Mouse (Mus musculus): Measurements from ENCODE around the gene Fat1. TPM values are rescaled to one million over a fixed set of nuclear protein-coding genes. Genes with fewer than 3 reads are reported as not detected.

Gene Fat1
- polyA plus RNA-seq, 1 experiment from 2014 or later: 14.8 TPM

- peaks cover 3% of the 10 kb centered on the region; the same call in 1 of the 2 replicates for H3K9me3 ChIP-seq (ENCODE audit: control insufficient read depth, low read length)
- ATAC-seq: no peak
- no peak overlapping the region for H3K9ac ChIP-seq (ENCODE audit: low read depth, low read length)
- H3K27me3 ChIP-seq (replicated peaks; ENCODE audit: control insufficient read depth, insufficient read depth, low read length): no peaks in the 10 kb centered on the region
- H3K4me3 ChIP-seq (ENCODE audit: low read length): no peak overlapping the region
- no peak overlapping the region for H3K4me2 ChIP-seq (ENCODE audit: low read length)
- 95% methylated on average over 9 of the region's 9 CpGs for WGBS
- no peak overlapping the region for H3K27ac ChIP-seq (ENCODE audit: low read depth, low read length)
- no peaks in the 10 kb centered on the region for H3K36me3 ChIP-seq (ENCODE audit: control insufficient read depth, insufficient read depth, low read length)
- H3K4me1 ChIP-seq (ENCODE audit: control insufficient read depth, insufficient read depth, low read depth, low read length): no peaks in the 10 kb centered on the region; the same call in 1 of the 2 replicates
These were observed 2.5 kb upstream of the Fat1 start for GRCm38 (mm10) chr8:44932546-44933342.

DNA sequence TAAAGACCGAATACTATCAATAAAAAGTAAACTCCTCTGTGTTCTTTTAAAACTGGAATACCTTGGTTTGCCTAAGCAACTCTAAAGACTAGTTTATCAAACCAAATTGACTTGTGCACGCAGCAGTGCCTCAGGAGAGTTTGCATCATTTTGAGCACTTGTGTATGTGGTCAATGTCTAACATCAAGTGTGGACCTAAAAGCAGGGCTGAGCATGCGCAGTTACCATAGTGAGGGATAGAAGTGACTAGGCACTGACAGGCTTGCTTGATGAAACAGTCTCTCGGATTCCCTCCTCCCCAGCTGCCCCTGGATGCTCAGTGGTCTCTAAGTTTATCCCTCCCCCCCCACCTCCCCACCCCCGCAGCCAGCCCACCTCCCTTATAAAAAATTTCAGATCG lies 1.8 kb upstream of the Fat1 start:
- peak overlapping the region; percentile 96 for H3K4me2 ChIP-seq (ENCODE audit: low read length)
- no peaks in the 10 kb centered on the region for H3K36me3 ChIP-seq (ENCODE audit: control insufficient read depth, insufficient read depth, low read length)
- H3K27ac ChIP-seq (ENCODE audit: low read depth, low read length): no peak overlapping the region
- H3K4me1 ChIP-seq (ENCODE audit: control insufficient read depth, insufficient read depth, low read depth, low read length): no peaks in the 10 kb centered on the region; the same call in 1 of the 2 replicates
- no peak for ATAC-seq
- peaks cover 2% of the 10 kb centered on the region; the same call in 1 of the 2 replicates for H3K9me3 ChIP-seq (ENCODE audit: control insufficient read depth, low read length)
- WGBS: 42% methylated on average over 6 of the region's 6 CpGs
- H3K4me3 ChIP-seq (ENCODE audit: low read length): peak overlapping the region; percentile 89
- no peak overlapping the region for H3K9ac ChIP-seq (ENCODE audit: low read depth, low read length)
- H3K27me3 ChIP-seq (replicated peaks; ENCODE audit: control insufficient read depth, insufficient read depth, low read length): no peaks in the 10 kb centered on the region

- WGBS: 3% methylated on average over 13 of the region's 13 CpGs
- Histone ChIP-seq H3K9me3 (ENCODE audit: control insufficient read depth, low read length) (no peaks in the 10 kb centered on the region), H3K4me3 (ENCODE audit: low read length) (peak overlapping the region; percentile 89), H3K4me1 (ENCODE audit: control insufficient read depth, insufficient read depth, low read depth, low read length) (no peaks in the 10 kb centered on the region; the same call in 1 of the 2 replicates), H3K27me3 (replicated peaks; ENCODE audit: control insufficient read depth, insufficient read depth, low read length) (no peaks in the 10 kb centered on the region), H3K27ac (ENCODE audit: low read depth, low read length) (peak overlapping the region; percentile 88), H3K4me2 (ENCODE audit: low read length) (peak overlapping the region; percentile 96), H3K36me3 (ENCODE audit: control insufficient read depth, insufficient read depth, low read length) (no peaks in the 10 kb centered on the region), H3K9ac (ENCODE audit: low read depth, low read length) (peak overlapping the region; percentile 60)
- no peak for ATAC-seq
These were observed 831 bp upstream of the Fat1 start for GRCm38 (mm10) chr8:44934416-44934815.

- peak overlapping the region; percentile 88 for H3K27ac ChIP-seq (ENCODE audit: low read depth, low read length)
- WGBS: under 1% methylated on average over 24 of the region's 24 CpGs
- no peaks in the 10 kb centered on the region for H3K36me3 ChIP-seq (ENCODE audit: control insufficient read depth, insufficient read depth, low read length)
- H3K4me2 ChIP-seq (ENCODE audit: low read length): peak overlapping the region; percentile 96
- no peaks in the 10 kb centered on the region for H3K9me3 ChIP-seq (ENCODE audit: control insufficient read depth, low read length)
- H3K27me3 ChIP-seq (replicated peaks; ENCODE audit: control insufficient read depth, insufficient read depth, low read length): no peaks in the 10 kb centered on the region
- H3K4me1 ChIP-seq (ENCODE audit: control insufficient read depth, insufficient read depth, low read depth, low read length): no peaks in the 10 kb centered on the region; the same call in 1 of the 2 replicates
- H3K4me3 ChIP-seq (ENCODE audit: low read length): peak overlapping the region; percentile 89
- ATAC-seq: peak; percentile 76
- H3K9ac ChIP-seq (ENCODE audit: low read depth, low read length): peak overlapping the region; percentile 60
These were observed 494 bp downstream of the Fat1 start for GRCm38 (mm10) chr8:44935741-44936140.

- Histone ChIP-seq H3K27ac (ENCODE audit: low read depth, low read length) (peak overlapping the region; percentile 49), H3K27me3 (replicated peaks; ENCODE audit: control insufficient read depth, insufficient read depth, low read length) (no peaks in the 10 kb centered on the region), H3K9ac (ENCODE audit: low read depth, low read length) (peak overlapping the region; percentile 76), H3K4me1 (ENCODE audit: control insufficient read depth, insufficient read depth, low read depth, low read length) (no peaks in the 10 kb centered on the region; the same call in 1 of the 2 replicates), H3K4me2 (ENCODE audit: low read length) (peak overlapping the region; percentile 96), H3K9me3 (ENCODE audit: control insufficient read depth, low read length) (no peaks in the 10 kb centered on the region), H3K36me3 (ENCODE audit: control insufficient read depth, insufficient read depth, low read length) (no peaks in the 10 kb centered on the region), H3K4me3 (ENCODE audit: low read length) (peak overlapping the region; percentile 89)
- under 1% methylated on average over 16 of the region's 16 CpGs for WGBS
- no peak for ATAC-seq
These were observed 1.3 kb downstream of the Fat1 start for GRCm38 (mm10) chr8:44936481-44936961.

- under 1% methylated on average over 34 of the region's 34 CpGs for WGBS
These were observed 2.0 kb downstream of the Fat1 start for GRCm38 (mm10) chr8:44937141-44937825.

DNA sequence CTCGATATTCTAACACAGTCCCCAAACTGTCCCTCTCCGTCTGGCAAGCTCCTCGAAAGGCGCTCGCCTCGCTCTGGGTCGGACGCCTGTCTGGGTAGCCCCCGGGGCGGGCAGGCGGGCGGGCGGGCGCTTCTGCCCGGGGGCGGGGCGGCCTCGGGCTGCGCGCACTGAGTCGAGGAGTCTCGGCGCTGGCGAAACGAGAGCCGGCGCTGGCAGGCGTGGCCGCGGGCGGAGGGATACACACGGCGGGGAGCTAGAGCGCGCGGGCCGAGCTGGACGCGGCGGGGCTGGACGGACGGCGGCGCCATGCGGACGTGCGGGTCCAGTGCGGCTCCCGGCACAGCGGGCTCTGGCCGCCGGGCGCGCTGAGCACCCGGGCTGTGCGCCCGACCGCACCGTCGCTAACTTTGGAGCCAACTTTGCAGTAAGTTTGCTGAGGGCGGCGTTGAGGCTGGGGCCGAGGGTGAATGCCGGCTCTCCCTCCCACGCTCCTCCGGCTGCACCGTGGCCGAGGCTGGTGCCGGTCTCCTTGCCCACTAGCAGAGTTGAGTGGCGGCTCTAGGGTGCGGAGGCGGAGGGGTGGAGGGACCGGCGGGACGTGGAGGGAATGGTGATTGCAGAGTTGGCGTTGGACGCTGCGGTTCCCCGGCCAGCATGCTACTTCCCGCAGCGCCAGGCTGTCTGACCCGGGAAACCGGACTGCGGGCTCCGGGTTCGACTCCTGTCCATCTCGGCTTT lies 2.8 kb downstream of the Fat1 start:
- Histone ChIP-seq H3K27me3 (replicated peaks; ENCODE audit: control insufficient read depth, insufficient read depth, low read length) (no peaks in the 10 kb centered on the region), H3K36me3 (ENCODE audit: control insufficient read depth, insufficient read depth, low read length) (no peaks in the 10 kb centered on the region), H3K4me3 (ENCODE audit: low read length) (peak overlapping the region; percentile 89), H3K4me1 (ENCODE audit: control insufficient read depth, insufficient read depth, low read depth, low read length) (no peaks in the 10 kb centered on the region; the same call in 1 of the 2 replicates), H3K4me2 (ENCODE audit: low read length) (peak overlapping the region; percentile 96), H3K27ac (ENCODE audit: low read depth, low read length) (peak overlapping the region; percentile 90), H3K9ac (ENCODE audit: low read depth, low read length) (peak overlapping the region; percentile 76), H3K9me3 (ENCODE audit: control insufficient read depth, low read length) (no peaks in the 10 kb centered on the region)
- WGBS: under 1% methylated on average over 87 of the region's 87 CpGs
- ATAC-seq: peak; percentile 83

More at GRCm38 (mm10) chr8:44937141-44937825, 2.0 kb downstream of the Fat1 start:
- peak overlapping the region; percentile 49 for H3K27ac ChIP-seq (ENCODE audit: low read depth, low read length)
- peak overlapping the region; percentile 96 for H3K4me2 ChIP-seq (ENCODE audit: low read length)
- no peaks in the 10 kb centered on the region for H3K36me3 ChIP-seq (ENCODE audit: control insufficient read depth, insufficient read depth, low read length)
- peak overlapping the region; percentile 76 for H3K9ac ChIP-seq (ENCODE audit: low read depth, low read length)
- H3K4me1 ChIP-seq (ENCODE audit: control insufficient read depth, insufficient read depth, low read depth, low read length): no peaks in the 10 kb centered on the region; the same call in 1 of the 2 replicates
- H3K27me3 ChIP-seq (replicated peaks; ENCODE audit: control insufficient read depth, insufficient read depth, low read length): no peaks in the 10 kb centered on the region
- no peaks in the 10 kb centered on the region for H3K9me3 ChIP-seq (ENCODE audit: control insufficient read depth, low read length)
- ATAC-seq: no peak
- peak overlapping the region; percentile 89 for H3K4me3 ChIP-seq (ENCODE audit: low read length)

DNA sequence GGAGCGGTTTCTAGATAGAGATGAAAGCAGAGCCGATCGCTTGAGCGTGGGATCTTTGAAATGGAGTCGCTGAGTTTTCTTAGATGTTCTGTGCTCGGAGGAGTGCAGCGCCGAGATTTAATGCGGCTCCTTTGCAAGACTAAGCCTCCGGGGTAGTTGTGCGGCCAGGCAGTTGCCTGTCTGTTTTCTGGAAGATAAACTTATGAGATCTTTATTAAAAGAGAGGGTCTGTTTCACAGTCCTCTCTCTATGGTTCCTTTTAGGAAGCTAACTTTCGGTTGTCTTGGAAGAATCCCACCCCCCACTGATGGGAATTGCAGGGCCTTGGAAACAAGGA lies 3.4 kb downstream of the Fat1 start:
- H3K27ac ChIP-seq (ENCODE audit: low read depth, low read length): peak overlapping the region; percentile 90
- no peaks in the 10 kb centered on the region for H3K27me3 ChIP-seq (replicated peaks; ENCODE audit: control insufficient read depth, insufficient read depth, low read length)
- H3K4me2 ChIP-seq (ENCODE audit: low read length): peak overlapping the region; percentile 96
- H3K4me3 ChIP-seq (ENCODE audit: low read length): peak overlapping the region; percentile 89
- H3K36me3 ChIP-seq (ENCODE audit: control insufficient read depth, insufficient read depth, low read length): no peaks in the 10 kb centered on the region
- peak overlapping the region; percentile 76 for H3K9ac ChIP-seq (ENCODE audit: low read depth, low read length)
- H3K9me3 ChIP-seq (ENCODE audit: control insufficient read depth, low read length): no peaks in the 10 kb centered on the region
- ATAC-seq: no peak
- 0% methylated on average over 12 of the region's 12 CpGs for WGBS
- no peaks in the 10 kb centered on the region; the same call in 1 of the 2 replicates for H3K4me1 ChIP-seq (ENCODE audit: control insufficient read depth, insufficient read depth, low read depth, low read length)

Measured in hindbrain, embryonic 16.5 days (tissue).